Mouse (Mus musculus): ENCODE measurements around the gene Pheta2. TPM values are rescaled to one million over a fixed set of nuclear protein-coding genes. Genes with fewer than 3 reads are reported as not detected.

Gene Pheta2
- total RNA-seq, 2 experiments from 2014 or later, result 22.7 to 79.0 TPM

GRCm38 (mm10) chr15:82341675-82342542 lies 3.2 kb downstream of the Pheta2 start:
- peak; percentile 45 for ATAC-seq (replicated peaks; ENCODE audit: low FRiP score, poor library complexity, severe bottlenecking)

GRCm38 (mm10) chr15:82342543-82342935 lies 3.8 kb downstream of the Pheta2 start:
- ATAC-seq (replicated peaks; ENCODE audit: low FRiP score, poor library complexity, severe bottlenecking), result no peak

GRCm38 (mm10) chr15:82343368-82344287 lies 4.9 kb downstream of the Pheta2 start:
- no peak for ATAC-seq (replicated peaks; ENCODE audit: low FRiP score, poor library complexity, severe bottlenecking)

GRCm38 (mm10) chr15:82344971-82345370 lies 6.2 kb downstream of the Pheta2 start:
- no peak for ATAC-seq (replicated peaks; ENCODE audit: low FRiP score, poor library complexity, severe bottlenecking)

- ATAC-seq (replicated peaks; ENCODE audit: low FRiP score, poor library complexity, severe bottlenecking), result peak; percentile 69
Measured at GRCm38 (mm10) chr15:82345820-82346470, 7.2 kb downstream of the Pheta2 start.

GRCm38 (mm10) chr15:82346580-82347302 lies 8.0 kb downstream of the Pheta2 start:
- peak; percentile 3 for ATAC-seq (replicated peaks; ENCODE audit: low FRiP score, poor library complexity, severe bottlenecking)

- no peak for ATAC-seq (replicated peaks; ENCODE audit: low FRiP score, poor library complexity, severe bottlenecking)
Measured at GRCm38 (mm10) chr15:82347303-82347676, 8.5 kb downstream of the Pheta2 start.

- ATAC-seq (replicated peaks; ENCODE audit: low FRiP score, poor library complexity, severe bottlenecking), result no peak
Measured at GRCm38 (mm10) chr15:82347852-82348251, 9.1 kb downstream of the Pheta2 start.

GRCm38 (mm10) chr15:82348258-82348998 lies 9.7 kb downstream of the Pheta2 start:
- no peak for ATAC-seq (replicated peaks; ENCODE audit: low FRiP score, poor library complexity, severe bottlenecking)

GRCm38 (mm10) chr15:82348999-82349341 lies 10.2 kb downstream of the Pheta2 start:
- ATAC-seq (replicated peaks; ENCODE audit: low FRiP score, poor library complexity, severe bottlenecking), result no peak

- ATAC-seq (replicated peaks; ENCODE audit: low FRiP score, poor library complexity, severe bottlenecking), result no peak
Measured at GRCm38 (mm10) chr15:82350349-82350748, 11.6 kb downstream of the Pheta2 start.

GRCm38 (mm10) chr15:82351480-82351879 lies 12.7 kb downstream of the Pheta2 start:
- no peak for ATAC-seq (replicated peaks; ENCODE audit: low FRiP score, poor library complexity, severe bottlenecking)

- ATAC-seq (replicated peaks; ENCODE audit: low FRiP score, poor library complexity, severe bottlenecking), result peak; percentile 7; the same call in 1 of the 2 replicates
Measured at GRCm38 (mm10) chr15:82353078-82353744, 14.5 kb downstream of the Pheta2 start.

GRCm38 (mm10) chr15:82353745-82354113 lies 15.0 kb downstream of the Pheta2 start:
- ATAC-seq (replicated peaks; ENCODE audit: low FRiP score, poor library complexity, severe bottlenecking), result no peak; the same call in 1 of the 2 replicates

- ATAC-seq (replicated peaks; ENCODE audit: low FRiP score, poor library complexity, severe bottlenecking), result peak; percentile 93
Measured at GRCm38 (mm10) chr15:82354126-82354945, 15.6 kb downstream of the Pheta2 start, which contains the start of gene Ndufa6. Ndufa6 (minus strand) TSS chr15:82354322.

- no peak for ATAC-seq (replicated peaks; ENCODE audit: low FRiP score, poor library complexity, severe bottlenecking)
Measured at GRCm38 (mm10) chr15:82358431-82359260, 19.9 kb downstream of the Pheta2 start.

Data from erythroblast, adult 5-6 weeks (primary cell).